Mouse (Mus musculus) megakaryocyte, embryonic 14.5 days (primary cell): Measurements from ENCODE around the gene Zscan2. TPM values are rescaled to one million over a fixed set of nuclear protein-coding genes. Genes with fewer than 3 reads are reported as not detected.
"Not testable (repeated sequence)": the region's sequence is repeated elsewhere in the genome, so short reads cannot be mapped to it uniquely, and the experiment has no call there.

Experiments
- H3K27me3 ChIP-seq: replicated peaks from 2 replicates; pipeline ENCODE3; 2012; ENCODE audit warnings: inconsistent platforms
- H3K36me3 ChIP-seq: replicated peaks from 2 replicates; pipeline ENCODE3; 2012; ENCODE audit warnings: low read length, inconsistent platforms, mixed read lengths
- H3K4me1 ChIP-seq: 2 replicates; pipeline ENCODE4 v1.6.1; 2012; ENCODE audit warnings: inconsistent platforms
- H3K4me3 ChIP-seq: replicated peaks from 2 replicates; pipeline ENCODE3; 2012; ENCODE audit warnings: moderate library complexity, mild to moderate bottlenecking, inconsistent platforms
- H3K9me3 ChIP-seq: 2 replicates; pipeline ENCODE4 v1.6.1; 2012; ENCODE audit warnings: inconsistent platforms
- FLI1 ChIP-seq: IDR thresholded peaks from 2 replicates; pipeline ENCODE4 v1.6.1; 2012; ENCODE audit warnings: low read length, inconsistent platforms, mixed read lengths
- GATA1 ChIP-seq: IDR thresholded peaks from 3 replicates; pipeline ENCODE4 v1.6.1; 2012; ENCODE audit warnings: mixed read lengths, low read length, inconsistent platforms, borderline replicate concordance
- polyA plus RNA-seq: library from polyadenylated mRNA; stranded (reverse); fragments of >175 nt; gene quantifications from 2 replicates; pipeline ENCODE4 v1.2.3, GENCODE M21; 2012; ENCODE audit warnings: low replicate concordance; ENCODE audit not compliant: insufficient read depth

Zscan2 gene
- polyA plus RNA-seq, 1 experiment: 3.6 TPM

- no peak overlapping the region for H3K4me3 ChIP-seq
- H3K27me3 ChIP-seq: peaks cover 15% of the 10 kb centered on the region
- H3K4me1 ChIP-seq: peaks cover 48% of the 10 kb centered on the region
- TF ChIP-seq GATA1 (no peak), FLI1 (no peak)
- H3K9me3 ChIP-seq: no peaks in the 10 kb centered on the region
- H3K36me3 ChIP-seq: no peaks in the 10 kb centered on the region
Measured at GRCm38 (mm10) chr7:80832191-80832590, 28.5 kb upstream of the Zscan2 start.

GRCm38 (mm10) chr7:80832996-80833650, 27.6 kb upstream of the Zscan2 start:
- not testable (repeated sequence) for H3K9me3 ChIP-seq, H3K27me3 ChIP-seq, H3K36me3 ChIP-seq
- Histone ChIP-seq H3K4me3 (peak overlapping the region; percentile 86), H3K4me1 (peaks cover 45% of the 10 kb centered on the region)

- TF ChIP-seq GATA1 (no peak), FLI1 (no peak)
- Histone ChIP-seq H3K4me3 (peak overlapping the region; percentile 69), H3K4me1 (peaks cover 40% of the 10 kb centered on the region)
Measured at GRCm38 (mm10) chr7:80833651-80834532, 26.8 kb upstream of the Zscan2 start.

GRCm38 (mm10) chr7:80835984-80836652, 24.6 kb upstream of the Zscan2 start:
- H3K4me1 ChIP-seq: peaks cover 37% of the 10 kb centered on the region
- TF ChIP-seq GATA1 (no peak), FLI1 (no peak)

More at GRCm38 (mm10) chr7:80833651-80834532, 26.8 kb upstream of the Zscan2 start:
- Histone ChIP-seq H3K36me3 (no peaks in the 10 kb centered on the region), H3K9me3 (no peaks in the 10 kb centered on the region), H3K27me3 (peaks cover 7% of the 10 kb centered on the region)

GRCm38 (mm10) chr7:80837736-80838135, 23.0 kb upstream of the Zscan2 start:
- H3K9me3 ChIP-seq: no peaks in the 10 kb centered on the region
- H3K36me3 ChIP-seq: no peaks in the 10 kb centered on the region
- H3K4me1 ChIP-seq: peaks cover 27% of the 10 kb centered on the region
- peaks cover 2% of the 10 kb centered on the region for H3K27me3 ChIP-seq
- no peak for TF ChIP-seq GATA1
- TF ChIP-seq FLI1: no peak
- H3K4me3 ChIP-seq: no peak overlapping the region

More at GRCm38 (mm10) chr7:80835984-80836652, 24.6 kb upstream of the Zscan2 start:
- Histone ChIP-seq H3K4me3 (no peak overlapping the region), H3K27me3 (peaks cover 2% of the 10 kb centered on the region), H3K36me3 (no peaks in the 10 kb centered on the region), H3K9me3 (no peaks in the 10 kb centered on the region)

- Histone ChIP-seq H3K4me3 (no peak overlapping the region), H3K27me3 (peaks cover 2% of the 10 kb centered on the region), H3K4me1 (peaks cover 23% of the 10 kb centered on the region), H3K9me3 (no peaks in the 10 kb centered on the region), H3K36me3 (no peaks in the 10 kb centered on the region)
- TF ChIP-seq GATA1: no peak
- no peak for TF ChIP-seq FLI1
Measured at GRCm38 (mm10) chr7:80838247-80838646, 22.5 kb upstream of the Zscan2 start.

- H3K9me3 ChIP-seq: peaks cover 4% of the 10 kb centered on the region; the same call in 1 of the 2 replicates
- H3K36me3 ChIP-seq: no peaks in the 10 kb centered on the region
- TF ChIP-seq FLI1: no peak
- TF ChIP-seq GATA1: no peak
- H3K27me3 ChIP-seq: peaks cover 2% of the 10 kb centered on the region
- no peak overlapping the region for H3K4me3 ChIP-seq
- peaks cover 19% of the 10 kb centered on the region for H3K4me1 ChIP-seq
Measured at GRCm38 (mm10) chr7:80839755-80840154, 21.0 kb upstream of the Zscan2 start.

- H3K9me3 ChIP-seq: peaks cover 4% of the 10 kb centered on the region; the same call in 1 of the 2 replicates
- peaks cover 17% of the 10 kb centered on the region for H3K4me1 ChIP-seq
- H3K4me3 ChIP-seq: no peak overlapping the region
- H3K27me3 ChIP-seq: peaks cover 3% of the 10 kb centered on the region
- no peaks in the 10 kb centered on the region for H3K36me3 ChIP-seq
- no peak for TF ChIP-seq GATA1
- TF ChIP-seq FLI1: no peak
Measured at GRCm38 (mm10) chr7:80840241-80840640, 20.5 kb upstream of the Zscan2 start.

- Histone ChIP-seq H3K27me3 (peaks cover 6% of the 10 kb centered on the region), H3K4me1 (peaks cover 10% of the 10 kb centered on the region), H3K4me3 (no peak overlapping the region), H3K9me3 (peaks cover 4% of the 10 kb centered on the region; the same call in 1 of the 2 replicates), H3K36me3 (no peaks in the 10 kb centered on the region)
- TF ChIP-seq GATA1 (no peak), FLI1 (no peak)
Measured at GRCm38 (mm10) chr7:80840937-80841336, 19.8 kb upstream of the Zscan2 start.
